Mouse (Mus musculus) c-Kit-positive CD71-positive TER-119-positive erythroid progenitor cells, embryonic 14.5 days (primary cell): ENCODE data around the gene Cbfb.

Experiments
- DNase-seq: peaks from one replicate; pipeline ENCODE4 v3.0.0-alpha.2; 2013; ENCODE audit warnings: low spot score

Cbfb gene

DNA sequence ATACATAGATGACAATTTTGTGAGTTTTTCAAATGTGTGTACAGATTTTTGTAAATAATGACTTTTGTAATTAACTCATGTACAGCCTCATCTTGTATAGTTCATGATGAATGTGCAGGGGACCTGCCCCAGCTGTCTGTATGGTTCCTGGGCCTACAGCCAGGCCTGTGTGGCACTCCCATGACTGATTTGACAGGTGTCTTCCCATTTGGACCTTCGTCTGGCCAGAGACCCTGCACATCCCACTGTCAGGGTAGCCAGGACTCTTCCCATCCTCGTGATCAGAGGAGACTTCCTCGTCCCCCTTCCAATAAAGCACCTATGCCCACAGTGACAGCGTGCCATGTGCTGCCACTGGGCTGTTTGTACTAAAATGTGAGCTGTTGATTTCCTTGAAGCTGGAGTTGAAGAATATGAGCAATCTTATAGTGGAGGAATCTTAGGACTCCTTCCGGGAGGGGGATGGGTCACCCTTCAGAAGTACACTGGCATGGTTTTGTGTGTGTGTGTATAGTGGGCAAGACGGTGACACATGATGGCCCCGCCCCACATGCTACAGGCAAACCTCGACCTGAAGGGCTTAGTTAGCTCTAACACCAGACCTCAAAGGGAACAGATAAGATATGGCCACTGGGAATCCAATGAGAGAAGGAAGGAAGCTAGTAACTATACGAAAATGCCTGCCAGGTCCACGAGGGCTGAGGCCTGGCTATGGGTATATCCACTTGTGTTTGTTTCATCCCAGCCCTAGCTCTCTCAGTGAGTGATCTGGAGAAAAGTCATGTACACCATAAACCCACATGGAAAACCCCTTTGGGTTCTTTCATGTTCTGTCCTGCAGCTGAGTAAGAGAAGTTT, 82.4 kb downstream of the Cbfb start:
- no peak for DNase-seq

- DNase-seq: no peak
Observed at GRCm38 (mm10) chr8:105253766-105254151, 83.3 kb downstream of the Cbfb start.

DNA sequence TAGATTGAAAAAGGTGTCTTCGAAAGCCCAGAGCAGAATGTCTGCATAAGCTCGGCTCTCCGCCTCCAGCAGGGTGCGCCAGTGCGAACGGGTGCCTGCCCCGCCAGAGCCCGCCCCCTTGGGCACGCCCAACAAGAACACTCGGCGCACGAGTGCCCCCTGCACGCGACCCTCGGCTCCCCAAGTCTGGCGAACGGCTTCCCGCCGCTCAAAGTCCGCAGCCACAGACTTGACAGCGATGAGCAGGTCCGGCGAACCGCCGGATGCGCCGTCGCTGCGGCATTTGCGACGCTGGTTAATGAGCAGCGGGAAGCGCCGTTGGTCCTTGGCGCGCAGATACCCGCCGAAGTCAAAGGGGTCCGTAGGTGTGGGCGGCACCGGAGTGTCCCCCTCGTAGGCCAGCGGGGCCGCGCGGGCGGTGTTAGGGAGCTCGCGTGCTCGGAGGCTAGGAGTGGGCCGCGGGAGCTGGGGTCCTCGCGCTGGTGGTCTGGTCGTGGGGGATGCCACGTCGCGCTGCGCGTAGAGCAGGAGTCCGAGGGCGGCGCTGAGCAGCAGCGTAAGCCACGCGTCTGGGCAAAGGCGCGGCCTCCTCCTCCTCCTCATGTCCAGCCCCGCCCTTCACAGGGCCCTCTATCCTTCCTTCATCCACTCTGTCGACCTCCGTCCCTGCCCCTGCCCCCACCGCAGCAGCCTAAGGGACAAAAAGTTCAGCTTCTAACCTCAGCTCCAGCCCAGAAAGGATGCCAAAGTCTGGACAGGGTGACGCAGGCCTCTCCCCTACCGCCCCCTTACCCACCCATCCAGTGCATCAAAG, 83.9 kb downstream of the Cbfb start:
- DNase-seq: peak; percentile 81

GRCm38 (mm10) chr8:105254966-105255350, 84.5 kb downstream of the Cbfb start, which contains the start of gene B3gnt9:
Gene B3gnt9, minus strand, starts transcription at chr8:105255153.
- DNase-seq: peak; percentile 79

- no peak for DNase-seq
Observed at GRCm38 (mm10) chr8:105257318-105258114, 87.0 kb downstream of the Cbfb start.

DNA sequence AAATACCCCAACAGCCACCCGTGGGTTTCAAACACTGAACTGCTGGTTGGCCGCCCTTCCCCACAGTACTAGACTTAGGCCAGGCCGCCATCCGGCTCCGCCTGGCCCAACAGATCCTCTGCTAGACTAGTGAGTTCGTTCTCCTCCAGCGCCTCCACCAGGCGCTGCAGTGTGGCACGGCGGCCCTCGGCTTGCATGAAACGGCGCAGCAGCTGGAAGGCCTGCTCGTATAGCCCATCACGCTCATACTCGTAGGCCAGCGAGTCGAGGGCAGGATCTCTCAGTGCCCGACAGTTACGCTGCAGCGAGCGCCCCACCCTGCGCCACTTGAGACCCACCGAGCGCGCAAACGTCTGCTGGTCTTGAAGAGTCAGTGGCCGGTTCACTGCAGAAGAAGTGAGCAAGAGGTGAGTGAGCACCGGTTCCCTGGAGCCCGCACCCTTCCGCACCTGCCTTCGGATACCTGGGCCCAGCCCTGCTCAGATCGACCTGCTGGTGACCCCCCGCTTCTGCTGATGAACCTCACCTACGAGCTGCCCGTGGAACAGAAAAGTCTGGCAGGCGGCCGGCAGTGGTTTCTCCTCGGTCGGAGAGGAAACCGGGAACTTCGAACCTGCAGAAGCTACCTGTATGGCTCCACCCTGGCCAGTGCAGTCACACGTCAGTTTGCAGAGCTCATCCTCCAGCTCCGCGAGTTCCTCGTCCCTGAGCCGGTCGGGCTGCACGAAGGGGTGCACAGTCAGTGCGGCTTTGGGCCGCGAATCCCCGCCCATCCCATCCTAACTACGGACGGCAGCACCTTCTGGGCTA, 88.6 kb downstream of the Cbfb start:
- no peak for DNase-seq

DNA sequence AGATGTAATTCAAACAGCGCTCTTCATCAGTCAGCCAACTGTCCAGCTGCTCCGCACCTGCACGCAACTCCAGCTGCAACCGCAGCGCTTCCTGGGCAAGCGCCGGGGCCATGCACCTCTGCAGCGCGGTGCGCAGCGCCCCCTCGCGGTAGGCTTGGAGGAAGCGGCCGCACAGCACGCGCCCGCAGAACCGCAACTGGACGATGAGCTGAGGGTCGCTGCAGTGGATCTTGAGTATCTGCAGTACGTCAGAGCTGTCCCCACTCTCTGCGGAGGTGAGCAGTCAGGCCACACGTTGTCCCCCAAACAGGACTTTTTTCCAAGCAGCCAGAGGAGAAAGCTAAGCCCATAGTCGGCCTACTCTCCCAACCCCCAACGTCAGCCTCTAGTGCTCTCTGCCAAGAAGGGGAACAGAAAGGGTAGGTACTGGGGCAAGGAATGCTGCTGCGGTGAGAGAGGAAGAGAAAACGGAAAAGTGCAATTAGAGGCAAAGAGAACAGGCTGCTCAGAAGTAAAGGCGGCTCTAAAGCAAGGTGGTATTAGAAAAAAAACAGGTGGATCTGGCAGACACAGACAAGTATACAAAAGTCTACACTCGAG, 89.3 kb downstream of the Cbfb start:
- peak; percentile 65 for DNase-seq

- DNase-seq: no peak
Observed at GRCm38 (mm10) chr8:105260371-105261099, 90.1 kb downstream of the Cbfb start.

DNA sequence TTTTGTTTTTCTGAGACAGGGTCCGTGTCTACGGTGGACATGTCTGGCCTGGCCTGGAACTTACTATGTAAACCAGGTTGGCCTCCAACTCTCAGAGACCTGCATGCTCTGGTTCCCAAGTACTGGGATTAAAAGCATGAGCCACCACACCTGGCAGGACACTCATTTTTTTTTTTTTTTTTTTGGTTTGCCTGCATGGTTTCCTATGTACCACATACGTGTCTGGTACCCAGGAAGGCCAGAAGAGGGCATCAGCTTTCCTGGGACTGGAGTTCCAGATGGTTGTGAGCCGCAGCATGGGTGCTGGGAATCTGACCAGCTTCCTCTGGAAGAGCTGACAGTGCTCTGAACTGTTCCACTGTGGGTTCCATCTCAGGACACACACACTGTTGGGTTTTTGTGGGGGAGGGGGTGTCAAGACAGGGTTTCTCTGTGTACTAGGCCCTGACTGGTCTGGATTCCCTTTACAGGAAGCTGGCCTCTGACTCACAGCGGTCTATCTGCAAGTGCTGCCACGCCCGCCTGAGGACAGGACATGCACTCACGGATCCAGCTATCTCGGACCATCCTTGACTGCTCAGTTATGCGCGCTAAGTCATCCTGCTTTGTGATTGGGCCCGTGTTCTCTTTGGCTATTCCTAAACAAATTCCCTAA, 91.0 kb downstream of the Cbfb start:
- DNase-seq: no peak

DNA sequence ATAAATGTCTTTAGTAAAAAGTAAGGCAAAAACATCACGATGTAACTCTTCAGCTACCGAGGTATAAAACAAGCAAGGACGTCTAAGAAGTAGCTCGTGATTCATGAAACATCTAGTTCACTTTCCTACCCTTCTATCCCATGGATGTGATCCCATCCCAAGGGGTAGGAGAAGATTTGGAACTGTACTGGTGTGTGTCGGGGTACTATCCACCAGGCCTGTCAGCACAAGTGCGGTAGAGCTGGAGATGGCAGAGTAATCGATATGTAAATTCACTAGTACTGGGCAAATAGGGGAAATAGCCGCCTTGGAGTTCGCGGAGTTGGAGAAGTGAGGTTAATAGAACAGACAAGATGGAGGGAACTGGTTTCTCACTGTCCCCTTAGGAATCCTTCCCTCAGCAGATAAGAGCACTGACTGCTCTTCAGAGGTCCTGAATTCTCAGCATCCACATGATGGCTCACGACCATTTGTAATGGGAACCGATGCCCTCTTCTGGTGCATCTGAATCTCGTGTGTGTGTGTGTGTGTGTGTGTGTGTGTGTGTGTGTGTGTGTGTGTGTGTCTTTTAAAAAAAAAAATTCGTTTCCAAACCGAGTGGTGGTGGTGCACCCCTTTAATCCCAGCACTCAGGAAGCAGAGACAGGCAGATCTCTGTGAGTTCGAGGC, 92.9 kb downstream of the Cbfb start:
- no peak for DNase-seq

- peak; percentile 62 for DNase-seq
Observed at GRCm38 (mm10) chr8:105264024-105264982, 93.8 kb downstream of the Cbfb start, which contains the start of the genes Tradd and Fbxl8. Gene Tradd, minus strand, starts transcription at chr8:105264609. Gene Fbxl8, plus strand, starts transcription at chr8:105264648.

- DNase-seq: no peak
Observed at GRCm38 (mm10) chr8:105265128-105265527, 94.7 kb downstream of the Cbfb start.

DNA sequence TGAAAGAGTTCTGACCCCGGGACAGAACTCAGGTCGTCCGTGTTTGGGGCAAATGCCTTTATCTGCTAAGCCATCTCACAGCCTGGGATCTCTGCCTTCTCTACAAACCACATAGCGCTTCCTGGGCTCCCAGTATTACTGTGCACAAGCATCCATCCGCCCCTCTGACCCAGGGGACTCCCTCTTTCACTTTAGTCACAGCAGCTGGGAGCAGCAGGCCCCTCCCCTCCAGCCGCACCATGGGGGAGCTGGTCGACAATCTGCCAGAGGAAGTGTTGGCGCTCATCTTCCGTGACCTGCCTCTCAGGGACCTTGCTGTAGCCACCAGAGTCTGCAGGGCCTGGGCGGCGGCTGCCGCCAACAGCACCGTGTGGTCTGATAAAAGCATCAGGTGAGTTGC, 96.3 kb downstream of the Cbfb start:
- DNase-seq: no peak
